Mouse (Mus musculus) liver, embryonic 14.5 days (tissue): ENCODE results near the gene Skint9.

Experiments
- CTCF ChIP-seq: IDR thresholded peaks from 2 replicates; pipeline ENCODE4 v1.5.1; 2016; ENCODE audit warnings: antibody characterized with exemption, low read depth, control low read depth
- EP300 ChIP-seq: IDR thresholded peaks from 2 replicates; pipeline ENCODE4 v1.6.1; 2016; ENCODE audit warnings: antibody characterized with exemption, low read depth

DNA sequence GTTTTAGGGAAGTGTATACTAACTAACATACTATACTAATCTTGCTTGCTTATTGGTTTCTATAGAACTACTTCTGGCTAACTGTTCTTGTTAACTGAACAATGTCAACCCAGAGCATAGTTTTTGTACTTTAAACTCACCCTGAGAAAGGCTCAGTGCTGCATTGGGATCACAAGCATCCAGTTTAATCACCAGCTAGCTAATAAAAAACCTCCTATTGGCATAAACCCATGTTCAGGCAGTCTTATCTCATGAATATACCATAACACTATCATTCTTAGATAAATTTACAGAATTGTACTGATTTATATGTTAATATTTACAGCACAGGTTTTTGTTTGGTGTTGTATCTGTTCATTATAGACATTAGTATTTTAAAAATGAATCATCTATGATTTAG is 1.6 kb downstream of the Skint9 start:
- no peak for TF ChIP-seq CTCF
- no peak for TF ChIP-seq EP300
